Mouse (Mus musculus) spleen, postnatal 14 days (tissue): ENCODE data around the gene Rnf25.

Experiments
- DNase-seq, 2 experiments: peaks; one replicate each; pipeline ENCODE4 v3.0.0; 2021 to 2022; ENCODE audit warnings: low spot score in 2 of 2

Gene Rnf25

DNA sequence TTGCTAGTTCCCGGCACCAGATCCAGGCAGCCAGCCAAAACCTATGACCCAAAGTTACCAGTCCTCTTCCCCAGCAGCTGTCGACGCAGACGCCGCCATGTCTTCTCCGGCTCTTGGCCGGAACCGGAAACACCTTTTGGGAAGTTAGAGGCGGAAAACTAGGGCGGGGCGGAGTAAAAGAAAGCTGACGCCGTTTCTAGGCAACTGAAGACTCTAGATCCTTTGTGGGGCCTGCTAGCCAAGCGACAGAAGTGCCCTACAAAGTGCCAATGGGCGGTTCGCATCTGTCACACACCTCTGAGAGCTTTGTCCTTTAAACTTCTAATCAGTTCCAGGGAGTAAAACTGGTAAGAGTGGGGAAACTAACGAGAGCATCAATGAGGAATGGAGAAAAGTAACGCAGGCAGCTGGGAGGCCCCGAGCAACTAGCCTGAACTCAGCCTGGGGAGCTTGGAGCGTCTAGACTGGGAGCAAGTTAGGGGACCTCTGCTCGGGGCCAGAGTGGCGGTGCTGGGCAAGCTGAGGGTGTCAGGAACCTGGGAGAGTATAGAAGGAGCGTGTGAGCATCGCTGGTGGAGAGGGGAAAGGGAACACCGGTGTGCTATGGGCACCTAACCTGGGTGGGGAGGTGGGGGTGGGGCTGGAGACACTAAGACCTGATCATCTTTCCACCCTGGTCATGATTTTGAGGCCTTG lies at the start of gene Rnf25, which contains the start of gene Stk36:
Rnf25 (minus strand) TSS at position 131 of the 696 bp plus-strand sequence.
Stk36 (plus strand) TSS at position 179 of the 696 bp plus-strand sequence.
- peak; percentile 57 to 68 for DNase-seq

- no peak for DNase-seq
These were observed 42.7 kb upstream of the Rnf25 start for GRCm38 (mm10) chr1:74643926-74644325.

DNA sequence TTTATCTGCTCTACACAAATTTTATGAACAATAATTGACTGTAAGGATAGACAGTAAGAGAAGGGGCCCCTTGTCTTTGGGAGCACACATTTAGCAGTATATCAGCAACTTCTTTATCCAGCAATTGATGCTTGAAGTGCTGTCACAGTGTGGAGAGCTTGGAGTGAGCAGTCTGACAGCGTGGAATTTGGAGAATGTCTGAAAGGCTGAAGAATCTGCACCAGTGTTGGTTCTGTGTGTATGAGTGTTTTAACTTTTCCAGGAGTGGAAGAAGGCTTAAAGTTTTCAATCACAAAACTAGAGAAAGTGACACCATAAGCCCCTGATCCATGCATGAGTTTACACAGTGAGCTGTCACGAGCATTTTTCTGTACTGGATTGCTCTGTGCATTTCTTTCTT lies 42.3 kb upstream of the Rnf25 start:
- no peak for DNase-seq

- no peak for DNase-seq
These were observed 31.5 kb upstream of the Rnf25 start for GRCm38 (mm10) chr1:74632734-74633133.

- no peak for DNase-seq
These were observed 26.8 kb upstream of the Rnf25 start for GRCm38 (mm10) chr1:74628001-74628400.

GRCm38 (mm10) chr1:74626076-74626475 lies 24.9 kb upstream of the Rnf25 start:
- DNase-seq, result no peak

DNA sequence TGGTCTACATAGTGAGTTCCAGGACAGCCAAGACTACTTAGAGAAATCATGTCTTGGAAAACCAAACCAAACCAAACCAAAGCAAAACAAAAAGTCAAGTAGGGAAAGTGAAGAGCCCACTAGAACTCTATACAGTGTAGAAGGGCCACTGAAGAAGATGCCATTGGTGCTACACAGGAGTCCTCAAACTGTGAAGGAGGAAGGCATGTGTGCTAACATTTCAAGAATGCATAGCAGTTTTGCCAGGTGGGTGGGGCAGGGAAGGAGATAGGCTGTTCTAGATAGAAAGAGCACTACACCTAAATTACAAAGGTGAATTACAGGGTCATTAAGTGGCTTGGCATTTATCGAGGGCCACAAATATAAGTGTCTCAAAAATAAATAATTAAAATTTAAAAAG lies 23.0 kb upstream of the Rnf25 start:
- no peak for DNase-seq

GRCm38 (mm10) chr1:74600501-74601266 lies 513 bp downstream of the Rnf25 start:
- DNase-seq, result no peak

DNA sequence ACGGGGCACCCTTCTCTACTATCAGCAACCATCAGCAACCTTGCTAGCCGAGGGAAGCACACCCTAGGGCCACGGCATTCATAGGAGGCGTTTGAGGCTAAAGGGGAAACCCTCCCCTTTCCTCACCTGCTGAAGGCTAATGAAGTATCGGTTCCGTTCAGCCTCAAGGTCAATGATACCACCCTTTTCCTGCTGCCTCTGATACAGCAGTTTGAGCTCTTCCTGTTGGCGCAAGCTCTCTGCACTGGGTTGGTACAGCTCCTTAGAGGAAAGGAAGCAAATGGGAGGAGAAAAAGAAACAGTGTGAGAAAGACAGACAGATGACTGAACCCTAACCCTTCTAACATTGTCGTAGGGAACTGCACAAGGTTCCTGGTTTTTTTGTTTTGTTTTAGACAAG lies 6.8 kb downstream of the Rnf25 start:
- DNase-seq, result no peak

DNA sequence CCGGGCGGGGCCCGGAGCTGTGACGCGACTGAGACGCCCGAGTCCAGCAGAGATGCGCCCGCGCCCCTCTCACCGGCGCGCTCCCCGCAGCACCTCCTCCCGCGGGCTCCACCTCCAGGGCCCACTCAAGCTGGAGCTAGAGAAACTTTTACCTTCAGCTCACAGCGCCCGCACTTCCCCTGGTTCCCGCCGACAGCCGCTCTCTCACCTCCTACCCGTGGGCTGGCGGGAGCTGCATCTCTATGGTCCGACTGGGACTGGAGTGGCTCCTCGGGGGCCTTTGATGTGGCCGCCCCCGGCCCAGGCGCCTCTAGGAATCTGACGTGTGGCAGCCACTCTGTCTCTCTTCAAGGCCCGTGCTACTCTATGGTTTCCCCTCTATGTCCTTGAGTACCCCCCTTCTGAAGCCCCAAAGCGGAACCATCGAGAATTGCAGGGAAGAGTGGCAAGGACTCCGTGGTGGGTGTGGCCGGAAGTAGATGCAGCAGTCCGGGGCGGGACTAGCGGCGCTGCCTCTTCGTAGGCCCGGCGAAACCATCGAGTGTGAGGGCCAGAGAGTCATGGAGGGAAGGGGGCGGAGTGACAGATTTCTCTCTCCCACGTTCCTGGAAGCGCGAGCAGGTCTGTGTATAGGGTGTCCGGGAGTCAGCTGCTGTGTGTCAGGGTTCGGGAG lies 13.3 kb downstream of the Rnf25 start, which contains the start of the genes Zfp142 and Bcs1l:
Zfp142 (minus strand) TSS at position 474 of the 673 bp plus-strand sequence.
Bcs1l (plus strand) TSS at position 517 of the 673 bp plus-strand sequence.
- DNase-seq, result peak; percentile 95 to 97

GRCm38 (mm10) chr1:74587233-74587772 lies 13.9 kb downstream of the Rnf25 start:
- DNase-seq, result no peak

GRCm38 (mm10) chr1:74584616-74585398 lies 16.4 kb downstream of the Rnf25 start:
- no peak for DNase-seq

DNA sequence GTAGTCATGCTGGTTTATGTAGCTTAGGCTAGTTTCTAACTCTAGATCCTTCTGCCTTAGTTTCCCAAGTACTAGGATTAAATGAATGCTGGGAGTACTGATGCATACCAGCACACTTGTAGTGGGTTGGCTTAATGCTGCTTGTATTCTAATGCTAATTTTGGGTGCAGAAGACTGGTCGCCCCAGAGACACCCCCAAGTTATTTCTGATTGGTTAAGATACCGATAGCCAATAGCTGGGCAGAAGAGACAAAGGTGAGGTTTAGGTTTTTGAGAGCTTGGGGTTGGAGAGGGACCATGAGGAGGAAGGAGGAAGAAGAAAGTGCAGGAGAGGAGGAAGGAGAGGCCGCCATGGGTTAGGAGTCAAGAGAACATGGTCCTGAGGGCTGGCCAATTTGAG lies 18.6 kb downstream of the Rnf25 start:
- DNase-seq, result no peak

- DNase-seq, result no peak
These were observed 31.2 kb downstream of the Rnf25 start for GRCm38 (mm10) chr1:74569739-74570719.

GRCm38 (mm10) chr1:74565834-74566233 lies 35.4 kb downstream of the Rnf25 start:
- DNase-seq, result no peak

- no peak for DNase-seq
These were observed 42.1 kb downstream of the Rnf25 start for GRCm38 (mm10) chr1:74559061-74559460.

GRCm38 (mm10) chr1:74544184-74544583 lies 57.0 kb downstream of the Rnf25 start, which contains the start of gene Usp37:
Usp37 (minus strand) TSS chr1:74544284.
- DNase-seq, result no peak
